Mouse (Mus musculus) retina, adult 2 months (tissue): ENCODE data around the gene Spdl1.

ENCODE experiments used
- DNase-seq: peaks from one replicate; pipeline ENCODE4 v3.0.0-alpha.2; 2012; ENCODE audit warnings: low read depth, low spot score

Gene Spdl1

DNA sequence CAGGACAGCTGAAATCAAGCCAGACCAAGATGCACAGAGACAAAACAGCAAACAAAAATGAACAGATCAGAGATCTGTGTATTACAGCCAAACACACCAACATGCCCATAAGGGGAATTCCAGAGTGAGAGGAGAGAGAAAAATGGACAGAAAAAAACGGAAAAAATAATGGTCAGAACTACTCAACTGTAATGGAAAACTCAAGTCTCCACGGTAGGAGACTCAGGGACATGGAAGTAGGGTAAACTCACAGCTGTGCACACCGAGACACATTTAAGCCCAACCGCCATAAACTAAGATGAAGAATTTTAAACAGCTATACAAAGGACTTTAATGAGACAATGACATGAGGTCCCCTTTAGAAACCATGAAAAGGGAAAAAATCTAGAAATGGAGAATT is 73.9 kb downstream of the Spdl1 start:
- no peak for DNase-seq
